Mouse (Mus musculus) left cerebral cortex, postnatal 4 days (tissue): Measurements from ENCODE around the gene Yy1. TPM values are rescaled to one million over a fixed set of nuclear protein-coding genes. Genes with fewer than 3 reads are reported as not detected.
"Not testable (repeated sequence)": the region's sequence is repeated elsewhere in the genome, so short reads cannot be mapped to it uniquely, and the experiment has no call there.

ENCODE experiments used
- DNase-seq: peaks from one replicate; pipeline ENCODE4 v3.0.0-alpha.2; 2022
- intact Hi-C: fragments of 180-260 bp; cut with DNase I; formaldehyde crosslinking; loops from one replicate; pipeline ENCODE4 v1.15.1; 2025
- total RNA-seq, 2 experiments: library from RNA; stranded (reverse); gene quantifications; 2 replicates each; pipeline ENCODE4 v1.2.3; 2021

Gene Yy1
- total RNA-seq, 2 experiments from 2014 or later: 53.1 to 55.5 TPM

DNA sequence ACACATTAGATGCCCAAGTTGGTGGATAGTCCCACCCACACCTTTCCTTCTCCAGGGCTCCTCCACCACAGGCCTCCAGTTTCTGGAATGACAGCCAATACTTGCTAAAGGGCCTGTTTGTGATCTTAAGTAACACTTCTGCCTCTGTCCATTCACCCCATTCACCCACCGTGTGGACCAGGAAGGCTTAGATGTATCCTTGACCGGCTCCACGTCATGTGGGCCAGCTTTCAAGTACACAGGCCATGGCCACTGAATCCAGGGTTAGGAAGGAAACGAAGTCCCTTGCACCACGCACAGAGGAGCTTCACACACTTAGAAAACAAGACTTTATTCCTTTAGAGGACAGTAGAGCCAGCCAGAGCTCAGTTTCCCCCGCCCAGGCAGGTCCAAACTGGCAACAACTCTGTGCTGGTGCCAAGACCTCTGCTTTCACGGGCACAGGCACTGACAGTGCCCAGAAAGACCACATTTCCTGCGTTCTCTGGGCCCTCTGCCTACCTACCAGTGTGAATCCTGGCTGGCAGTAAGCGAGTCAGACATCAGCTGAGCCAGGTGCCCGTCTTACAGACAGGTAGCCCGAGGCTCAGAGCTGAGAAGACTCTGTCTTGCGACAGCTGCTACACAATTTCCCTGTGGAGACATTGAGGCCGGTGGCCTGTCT, 32.9 kb downstream of the Yy1 start:
- intact Hi-C loops: no loop called here
- DNase-seq: no peak

GRCm38 (mm10) chr12:108826282-108826957, 33.6 kb downstream of the Yy1 start:
- intact Hi-C loops: no loop called here
- peak; percentile 49 for DNase-seq

DNA sequence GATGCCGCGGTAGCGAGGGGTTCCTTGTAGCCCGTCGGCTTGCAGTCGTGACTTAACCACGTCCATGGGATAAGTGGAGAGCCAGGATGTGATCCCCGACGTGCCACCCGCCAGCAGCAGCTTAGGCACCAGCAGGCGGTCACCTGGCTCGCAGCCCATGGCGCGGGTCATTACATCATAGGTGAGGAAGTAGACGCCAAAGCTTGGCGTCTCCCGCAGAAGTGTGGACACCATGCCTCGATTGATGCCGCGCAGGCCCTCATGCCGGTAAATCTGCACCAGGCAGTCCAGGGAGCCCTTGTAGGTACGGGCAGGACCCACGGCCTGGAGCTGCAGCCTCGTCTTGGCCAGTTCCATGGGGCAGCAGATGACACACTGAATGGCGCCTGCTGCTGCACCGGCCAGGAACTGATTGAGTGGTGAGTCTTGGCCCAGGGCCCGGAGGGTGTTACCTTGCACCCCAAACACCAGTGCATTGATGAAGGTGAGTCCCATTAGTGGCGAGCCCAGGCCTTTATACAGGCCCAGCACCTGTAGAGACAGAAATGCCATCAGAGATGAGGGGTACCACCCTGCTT, 34.3 kb downstream of the Yy1 start:
- peak; percentile 37 for DNase-seq
- intact Hi-C loops: no loop called here

DNA sequence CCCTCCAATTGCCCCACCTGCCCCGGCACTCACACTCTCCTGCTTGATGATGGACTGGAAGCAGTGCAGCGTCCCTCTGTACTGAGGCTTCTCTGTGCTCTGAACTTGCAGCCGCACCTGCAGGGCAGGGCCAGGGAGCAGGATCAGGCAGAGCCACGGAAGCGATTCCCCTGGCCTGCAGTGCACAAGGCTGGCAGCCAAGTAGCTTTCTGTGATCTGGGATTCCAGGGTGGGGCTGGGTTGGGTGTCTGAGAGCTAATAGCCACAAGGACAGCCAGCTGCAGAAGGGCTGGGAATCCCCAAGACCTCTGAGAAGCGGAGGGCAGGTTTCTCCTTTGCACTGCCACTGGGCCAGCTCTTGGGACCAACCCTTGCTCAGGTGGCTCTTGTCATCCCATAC, 34.9 kb downstream of the Yy1 start:
- intact Hi-C loops: no loop called here
- DNase-seq: no peak

- intact Hi-C loops: no loop called here
These were observed 36.9 kb downstream of the Yy1 start for GRCm38 (mm10) chr12:108829636-108830035.

DNA sequence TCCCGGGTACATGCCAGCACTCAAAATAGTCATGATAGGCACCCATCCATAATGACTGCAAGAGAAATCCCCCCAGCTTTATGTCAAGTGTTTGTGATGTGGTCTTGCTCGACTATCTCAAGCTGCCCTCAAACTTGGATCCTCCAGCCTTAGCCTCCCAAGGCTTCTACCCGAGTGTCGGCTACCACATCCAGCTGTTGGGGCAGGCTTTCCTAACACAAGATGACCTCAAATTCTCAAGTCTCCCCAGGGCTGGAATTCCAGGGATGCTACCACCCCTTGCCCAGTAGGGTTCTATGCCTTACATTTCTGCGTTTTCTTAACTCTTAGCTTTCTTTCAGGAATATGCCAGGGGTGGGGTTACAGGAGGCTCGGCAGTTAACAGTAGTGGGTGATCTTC, 37.6 kb downstream of the Yy1 start:
- intact Hi-C loops: no loop called here

More at GRCm38 (mm10) chr12:108829636-108830035, 36.9 kb downstream of the Yy1 start:
- no peak for DNase-seq

DNA sequence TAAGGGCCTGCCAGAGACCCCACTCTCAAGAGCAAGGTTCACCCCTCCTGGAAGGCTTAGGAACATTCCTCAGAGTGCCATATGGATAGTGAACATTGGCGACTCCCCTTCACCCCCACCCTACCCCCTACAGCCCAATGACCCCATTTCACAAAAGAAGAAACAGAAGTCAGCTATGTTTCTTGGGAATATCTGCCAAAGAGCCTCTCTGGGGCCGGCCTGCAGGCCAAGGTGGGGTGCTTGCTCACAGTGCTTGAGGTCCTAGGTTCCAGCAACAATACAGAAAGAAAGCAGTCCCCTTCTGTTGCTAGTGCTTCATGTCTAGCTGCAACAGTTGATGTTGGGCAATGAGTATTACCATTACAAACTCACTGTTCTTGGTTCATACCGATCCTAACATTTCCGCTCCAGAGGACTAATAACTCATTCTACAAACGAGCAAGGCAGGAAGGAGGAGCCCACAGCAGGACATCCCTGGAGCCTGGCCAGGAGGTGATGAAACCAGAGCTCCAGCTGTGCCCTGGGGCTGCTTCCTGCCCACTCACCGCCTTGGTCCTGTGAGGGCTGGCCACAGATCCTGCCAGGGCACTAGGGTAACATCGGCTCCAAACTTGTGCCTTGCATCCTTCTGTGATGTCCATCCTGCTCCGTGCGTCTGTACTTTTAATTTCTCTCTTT, 39.3 kb downstream of the Yy1 start:
- intact Hi-C loops: no loop called here
- peak; percentile 68 for DNase-seq

More for the DNA sequence above, 37.6 kb downstream of the Yy1 start:
- no peak for DNase-seq

- intact Hi-C loops: no loop called here
- peak; percentile 33 for DNase-seq
These were observed 40.1 kb downstream of the Yy1 start for GRCm38 (mm10) chr12:108832851-108833250.

DNA sequence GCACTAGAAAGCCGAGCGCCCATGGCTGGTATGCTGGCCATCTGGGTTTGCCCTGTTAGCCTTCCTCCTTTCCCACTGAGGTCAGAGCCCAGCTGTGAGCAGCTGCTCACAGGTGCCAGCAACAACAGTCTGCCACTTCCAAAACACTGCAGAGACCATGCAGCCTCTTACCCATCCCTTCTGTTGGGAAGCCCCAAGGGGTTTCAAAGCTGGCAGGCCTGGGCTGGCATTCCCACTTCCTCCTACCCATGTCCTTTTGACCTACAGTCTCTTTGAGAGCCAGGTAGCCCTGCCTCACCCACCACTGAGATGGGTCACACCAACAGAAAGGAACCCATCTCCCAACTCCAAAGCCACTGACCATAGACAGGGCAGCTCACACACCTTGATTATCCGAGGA, 40.6 kb downstream of the Yy1 start:
- DNase-seq: no peak
- intact Hi-C loops: no loop called here

DNA sequence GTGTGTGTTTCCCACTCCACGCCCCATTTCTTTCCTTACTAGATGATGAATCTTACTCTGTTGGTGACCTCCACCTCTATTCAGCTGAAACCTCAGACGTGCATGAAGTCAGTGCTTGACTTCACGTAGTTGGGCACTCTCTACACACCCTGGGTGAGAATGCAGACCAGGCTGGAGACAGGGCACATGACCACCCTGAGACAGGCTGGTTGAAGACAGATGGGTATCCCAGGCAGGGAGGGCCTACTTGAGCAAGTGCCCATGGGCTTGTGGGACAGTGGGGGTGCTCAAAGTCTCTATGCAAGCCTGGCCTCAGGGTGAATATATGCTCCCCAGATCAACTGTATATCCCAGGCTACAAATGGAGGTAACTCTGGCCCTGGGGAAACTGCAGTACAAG, 41.6 kb downstream of the Yy1 start:
- DNase-seq: no peak
- intact Hi-C loops: no loop called here

DNA sequence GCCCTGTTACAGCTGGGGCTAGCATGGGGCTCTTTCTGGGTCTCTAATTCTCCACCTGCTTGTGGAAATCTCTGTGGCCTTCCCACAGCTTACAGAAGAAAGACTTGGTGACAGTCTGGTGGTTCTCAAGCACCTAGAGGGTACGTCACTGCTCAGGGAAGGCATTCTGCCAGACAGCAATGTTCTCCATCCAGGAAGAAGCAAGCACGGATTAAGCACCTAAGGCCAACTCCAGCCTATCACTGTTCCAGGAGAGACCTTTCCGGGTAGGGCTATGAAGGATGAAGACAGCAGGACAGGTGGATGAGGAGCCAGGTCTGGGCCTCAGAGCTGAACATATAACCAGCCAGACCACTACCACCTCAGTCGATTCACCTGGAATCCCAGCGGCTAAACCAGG, 42.0 kb downstream of the Yy1 start:
- intact Hi-C loops: no loop called here
- DNase-seq: no peak

DNA sequence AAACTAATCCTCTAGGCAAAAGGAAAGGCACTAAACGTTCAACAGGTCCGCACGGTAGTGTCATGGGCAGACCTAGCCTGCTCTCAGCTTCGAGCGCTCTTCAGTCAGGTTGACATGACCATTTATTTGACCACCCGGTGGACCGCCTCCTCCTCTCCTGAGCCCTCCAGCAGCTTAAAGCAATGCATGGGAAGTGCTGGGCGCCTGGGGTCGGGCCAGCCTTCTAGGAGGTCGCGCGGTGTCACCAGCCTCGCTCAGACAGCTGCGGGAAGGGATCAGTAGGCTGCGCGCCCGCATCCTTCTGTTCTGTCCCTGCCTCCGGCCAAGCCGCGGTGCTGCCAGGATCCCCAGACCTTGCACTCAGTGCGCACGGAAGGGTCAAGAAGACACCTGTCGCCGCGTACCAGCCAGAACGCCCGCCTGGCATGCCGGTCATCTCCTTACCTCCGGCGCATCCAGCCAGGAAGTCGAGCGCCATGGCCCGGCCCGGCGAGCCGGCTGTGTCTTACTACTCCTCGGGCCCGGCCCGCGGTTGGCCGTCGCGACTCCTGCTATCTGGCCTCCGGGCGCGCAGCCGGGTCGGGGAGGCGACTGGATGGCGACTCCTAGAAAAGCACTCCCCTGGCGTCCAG, 42.6 kb downstream of the Yy1 start:
- DNase-seq: no peak
- intact Hi-C loops: no loop called here

DNA sequence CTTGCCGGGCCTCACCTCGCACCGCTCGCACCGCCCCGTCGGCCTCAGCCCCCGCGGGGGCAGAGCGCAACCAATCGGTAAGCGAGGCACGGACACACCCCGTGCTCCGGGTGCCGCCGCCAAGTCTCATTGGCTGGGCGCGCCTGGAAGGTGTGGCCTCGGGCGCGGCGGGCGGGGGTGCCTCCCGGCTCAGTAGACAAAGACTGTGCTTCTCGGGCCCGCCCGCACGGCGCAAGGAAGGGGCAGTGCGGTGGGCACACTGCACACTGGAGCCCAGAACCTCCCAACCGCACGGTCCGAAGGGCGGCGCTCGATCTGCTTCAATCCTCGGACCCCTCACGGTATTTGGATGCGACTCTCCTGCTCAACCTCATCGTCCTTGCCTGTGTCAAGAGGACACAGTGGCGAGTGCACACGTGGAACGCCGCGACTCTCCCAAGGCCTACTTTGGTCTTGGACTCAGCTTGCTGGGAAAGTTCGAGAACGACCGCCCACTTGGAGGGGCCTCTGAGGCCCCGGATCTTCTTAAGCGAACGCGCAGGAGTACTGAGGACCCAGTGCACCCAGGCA, 43.2 kb downstream of the Yy1 start, which contains the start of the genes Slc25a29 and Slc25a47:
Gene Slc25a29 (minus strand): TSS at position 44 of the 570 bp plus-strand sequence.
Gene Slc25a47 (plus strand): TSS at position 207 of the 570 bp plus-strand sequence.
- intact Hi-C loops: no loop called here
- DNase-seq: peak; percentile 99

GRCm38 (mm10) chr12:108836722-108837121, 43.9 kb downstream of the Yy1 start:
- no peak for DNase-seq
- intact Hi-C loops: no loop called here

- DNase-seq: no peak
- intact Hi-C loops: no loop called here
These were observed 48.4 kb downstream of the Yy1 start for GRCm38 (mm10) chr12:108841181-108841580.

DNA sequence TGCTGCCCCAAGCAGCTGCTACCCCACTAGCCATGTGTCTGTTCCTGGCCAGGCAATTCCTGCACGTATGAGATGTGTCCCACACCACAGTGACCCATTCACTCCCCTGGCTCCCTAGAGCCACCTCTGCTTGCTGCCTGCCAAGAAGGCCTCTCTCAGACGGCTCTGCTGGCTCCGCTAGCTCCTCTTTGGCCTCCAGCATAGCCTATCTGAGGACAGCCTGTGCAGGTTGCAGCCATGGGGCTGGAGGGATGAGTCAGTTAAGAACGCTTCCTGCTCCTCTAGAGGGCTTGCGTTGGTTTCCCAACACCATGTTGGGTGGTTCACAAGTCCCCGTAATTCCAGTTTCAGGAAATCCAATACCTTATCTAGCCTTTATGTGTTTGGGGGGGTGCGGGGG, 49.9 kb downstream of the Yy1 start:
- intact Hi-C loops: no loop called here
- DNase-seq: no peak

GRCm38 (mm10) chr12:108848033-108848432, 55.3 kb downstream of the Yy1 start:
- DNase-seq, intact Hi-C loops: not testable (repeated sequence)

GRCm38 (mm10) chr12:108849488-108850022, 56.8 kb downstream of the Yy1 start:
- intact Hi-C loops: no loop called here
- no peak for DNase-seq

DNA sequence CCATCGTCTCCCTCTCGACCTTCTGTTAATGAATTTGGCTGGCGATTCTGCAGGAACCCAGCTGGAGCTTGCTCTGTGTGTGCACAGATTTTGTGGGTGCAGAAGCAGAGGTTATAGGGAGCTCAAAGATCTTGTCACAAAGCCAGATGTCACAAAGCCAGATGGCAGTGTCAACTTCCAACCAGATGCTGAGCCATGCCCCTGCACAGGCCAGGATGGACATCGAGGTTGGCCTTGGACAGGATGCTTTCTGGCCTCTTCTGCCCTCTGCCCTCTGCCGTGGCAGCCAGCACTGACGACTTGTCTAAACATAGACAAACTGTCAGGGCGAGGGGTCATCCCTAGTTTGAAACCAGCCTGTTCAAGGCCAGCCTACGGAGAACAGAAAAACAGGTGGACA, 57.4 kb downstream of the Yy1 start:
- no peak for DNase-seq
- intact Hi-C loops: no loop called here

DNA sequence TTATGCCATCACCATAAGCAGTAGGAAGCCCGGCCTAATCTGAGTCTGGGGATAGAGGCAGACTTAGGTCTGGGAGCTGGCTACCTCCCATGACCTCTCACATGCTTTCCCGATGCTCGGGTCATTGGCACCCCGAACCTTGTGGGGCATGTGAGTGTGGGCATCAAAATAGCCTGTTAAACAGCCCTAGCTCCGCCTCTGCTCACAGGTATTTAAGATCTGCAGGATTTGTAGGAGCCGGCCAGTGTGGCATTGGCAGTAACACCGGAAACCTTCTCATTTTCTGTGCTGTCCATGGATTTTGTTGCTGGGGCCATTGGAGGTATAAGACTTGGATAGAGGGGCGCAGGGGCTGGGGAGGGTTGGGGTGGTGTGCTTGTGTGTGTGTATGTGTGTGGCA, 58.1 kb downstream of the Yy1 start:
- intact Hi-C loops: no loop called here

More for the DNA sequence above, 58.1 kb downstream of the Yy1 start:
- no peak for DNase-seq
